Mouse (Mus musculus): ENCODE results near the gene Gm14322. TPM values are rescaled to one million over a fixed set of nuclear protein-coding genes. Genes with fewer than 3 reads are reported as not detected.
"Not testable (repeated sequence)": the region's sequence is repeated elsewhere in the genome, so short reads cannot be mapped to it uniquely, and the experiment has no call there.

The Gm14322 gene
- 3.2 and 3.6 TPM in 2 replicates for polyA plus RNA-seq (2016; fragmentation: Nextera tagmentation; extraction: Ambion mirVana)

- not testable (repeated sequence) for H3K4me2 ChIP-seq (replicated peaks); H3K27me3 ChIP-seq (replicated peaks); H3K9me3 ChIP-seq; H3K4me3 ChIP-seq; H3K4me1 ChIP-seq; ATAC-seq (ENCODE audit: low FRiP score, low read depth); H3K27ac ChIP-seq; H3K36me3 ChIP-seq; H3K9ac ChIP-seq
- WGBS: 27% methylated on average over 9 of the region's 9 CpGs
Observed at GRCm38 (mm10) chr2:177758941-177759558, at the start of gene Gm14322. Gene Gm14322 (plus strand): TSS chr2:177759288.

- not testable (repeated sequence) for H3K4me2 ChIP-seq (replicated peaks); H3K36me3 ChIP-seq; H3K27me3 ChIP-seq (replicated peaks); H3K4me3 ChIP-seq; H3K4me1 ChIP-seq; H3K9me3 ChIP-seq; H3K9ac ChIP-seq; ATAC-seq (ENCODE audit: low FRiP score, low read depth); H3K27ac ChIP-seq
- WGBS: 92% methylated on average over 8 of the region's 10 CpGs
Observed at GRCm38 (mm10) chr2:177741487-177741886, 17.6 kb upstream of the Gm14322 start.

GRCm38 (mm10) chr2:177787351-177787750 lies 28.3 kb downstream of the Gm14322 start:
- not testable (repeated sequence) for H3K9me3 ChIP-seq; H3K9ac ChIP-seq; H3K4me3 ChIP-seq; H3K27ac ChIP-seq; H3K27me3 ChIP-seq (replicated peaks); ATAC-seq (ENCODE audit: low FRiP score, low read depth); H3K4me2 ChIP-seq (replicated peaks); H3K36me3 ChIP-seq; H3K4me1 ChIP-seq
- 70% methylated on average over 1 of the region's 1 CpGs for WGBS

- not testable (repeated sequence) for H3K4me2 ChIP-seq (replicated peaks); H3K27me3 ChIP-seq (replicated peaks); H3K4me3 ChIP-seq; H3K36me3 ChIP-seq; H3K9ac ChIP-seq; H3K9me3 ChIP-seq; ATAC-seq (ENCODE audit: low FRiP score, low read depth); H3K4me1 ChIP-seq; H3K27ac ChIP-seq
- WGBS: no CpG with 5 or more reads among the region's 2 CpGs
Observed at GRCm38 (mm10) chr2:177806170-177806569, 47.1 kb downstream of the Gm14322 start.

Other genes with a start within 250 kb of the Gm14322 start
- not detected in 2 replicates for gene Gm14406, start 181.1 kb upstream of the Gm14322 start, polyA plus RNA-seq (2016; fragmentation: Nextera tagmentation; extraction: Ambion mirVana)
- gene Gm14325, start 81.0 kb downstream of the Gm14322 start, polyA plus RNA-seq (2016; fragmentation: Nextera tagmentation; extraction: Ambion mirVana): 26.3 and 27.5 TPM in 2 replicates
- 1.3 and 2.1 TPM in 2 replicates for gene Gm14327, start 137.8 kb downstream of the Gm14322 start, polyA plus RNA-seq (2016; fragmentation: Nextera tagmentation; extraction: Ambion mirVana)
- 0.64 TPM in 1 of 2 replicates, not detected in the other for gene Zfp972, start 166.3 kb downstream of the Gm14322 start, polyA plus RNA-seq (2016; fragmentation: Nextera tagmentation; extraction: Ambion mirVana)
- 10.7 and 11.1 TPM in 2 replicates for gene Gm14326, start 198.0 kb downstream of the Gm14322 start, polyA plus RNA-seq (2016; fragmentation: Nextera tagmentation; extraction: Ambion mirVana)